Mouse (Mus musculus) heart, adult 2 months (tissue): Measurements from ENCODE around the gene Eps15. TPM values are rescaled to one million over a fixed set of nuclear protein-coding genes. Genes with fewer than 3 reads are reported as not detected.

Source experiments
- DNase-seq, 2 experiments: peaks; one replicate each; pipeline ENCODE4 v3.0.0; 2021
- H3K27ac ChIP-seq: fragments of 200-600 bp; 2 replicates; pipeline ENCODE4 v1.8.1; 2022
- H3K27me3 ChIP-seq: fragments of 200-500 bp; 2 replicates; pipeline ENCODE4 v1.6.1; 2012; ENCODE audit warnings: mild to moderate bottlenecking, low read length, inconsistent platforms, mixed read lengths; ENCODE audit not compliant: control insufficient read depth, insufficient read depth
- H3K36me3 ChIP-seq: fragments of 200-500 bp; 2 replicates; pipeline ENCODE4 v1.6.1; 2012; ENCODE audit warnings: low read length, inconsistent platforms; ENCODE audit not compliant: control insufficient read depth, insufficient read depth
- H3K4me1 ChIP-seq: fragments of 200-500 bp; 2 replicates; pipeline ENCODE4 v1.6.1; 2011; ENCODE audit warnings: low read length; ENCODE audit not compliant: control insufficient read depth, insufficient read depth
- H3K4me3 ChIP-seq: fragments of 200-600 bp; 2 replicates; pipeline ENCODE4 v1.8.1; 2022
- H3K79me2 ChIP-seq: fragments of 200-500 bp; replicated peaks from 2 replicates; pipeline ENCODE4 v1.6.1; 2012; ENCODE audit warnings: mild to moderate bottlenecking, inconsistent platforms, low read length, moderate library complexity, mixed read lengths; ENCODE audit not compliant: control insufficient read depth, insufficient read depth
- H3K9ac ChIP-seq: fragments of 200-500 bp; 2 replicates; pipeline ENCODE4 v1.6.1; 2012; ENCODE audit warnings: low read depth, mild to moderate bottlenecking, control low read depth, inconsistent platforms, low read length, mixed read lengths
- CTCF ChIP-seq: fragments of 200-600 bp; IDR thresholded peaks from 2 replicates; pipeline ENCODE4 v1.8.1; 2022; ENCODE audit warnings: antibody characterized with exemption, mild to moderate bottlenecking, moderate library complexity
- EP300 ChIP-seq: fragments of 200-500 bp; IDR thresholded peaks from 2 replicates; pipeline ENCODE4 v1.6.1; 2011; ENCODE audit warnings: low read depth, low read length, control low read depth; ENCODE audit not compliant: insufficient read depth
- POLR2A ChIP-seq: fragments of 200-500 bp; IDR thresholded peaks from 2 replicates; pipeline ENCODE4 v1.6.1; 2011; ENCODE audit warnings: mild to moderate bottlenecking, low read depth, low read length, control low read depth; ENCODE audit not compliant: insufficient read depth
- WGBS: fragments of 180-500 bp; shearing (Covaris S2); methylation state at CpG from one replicate; pipeline ENCODE4 v1.1.7; 2018; 5-methylcytosine and 5-hydroxymethylcytosine counted together
- intact Hi-C: fragments of 180-260 bp; cut with DNase I; formaldehyde crosslinking; loops from one replicate; pipeline ENCODE4 v1.15.1; 2025
- polyA plus RNA-seq: library from polyadenylated mRNA; depleted of rRNA; stranded (reverse); fragments of >200 nt; gene quantifications from 2 replicates; pipeline ENCODE4 v1.2.3, GENCODE M21; 2012
- total RNA-seq, 2 experiments: library from RNA; stranded (reverse); gene quantifications; 2 replicates each; pipeline ENCODE4 v1.2.3; 2021

The Eps15 gene
- total and polyA plus RNA-seq, 3 experiments, result 9.9 to 46.8 (median 43.1) TPM

DNA sequence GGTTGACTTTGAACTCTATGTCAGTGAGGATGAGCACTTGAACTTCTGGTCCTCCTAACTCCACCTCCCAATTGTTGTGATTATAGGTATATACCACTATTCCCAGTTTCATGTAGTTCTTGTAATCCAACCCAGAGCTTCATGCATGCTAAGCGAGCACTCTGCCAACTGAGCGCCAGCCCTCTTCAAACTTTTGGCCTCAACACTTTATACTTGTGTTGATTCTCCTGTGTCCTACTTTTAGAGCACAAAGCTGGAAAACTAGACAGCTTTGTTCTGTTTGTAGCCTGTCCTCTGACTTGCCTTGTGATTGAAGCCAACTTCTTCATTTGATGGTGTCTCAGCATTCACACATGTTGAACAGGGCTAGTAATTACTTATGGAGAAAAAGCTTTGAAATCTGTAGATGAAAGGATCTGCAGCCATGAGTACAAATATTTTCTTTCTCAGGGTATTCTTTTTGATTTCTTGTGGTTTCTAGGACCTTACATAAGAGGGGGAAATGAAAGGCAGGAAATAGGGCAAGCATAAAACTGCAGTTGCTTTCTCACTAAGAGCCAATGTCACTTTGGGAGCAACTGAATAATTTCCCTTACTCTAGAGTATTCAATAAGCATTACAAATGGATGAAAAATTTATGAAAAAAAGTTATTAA is 6.4 kb upstream of the Eps15 start:
- intact Hi-C loops, result no loop called here
- no peaks in the 10 kb centered on the region for H3K79me2 ChIP-seq
- no peak overlapping the region for H3K4me3 ChIP-seq
- no peaks in the 10 kb centered on the region for H3K36me3 ChIP-seq
- DNase-seq, result peak in 1 of 2 experiments; percentile 27
- H3K9ac ChIP-seq, result no peak overlapping the region
- H3K27ac ChIP-seq, result peak overlapping the region; percentile 40
- H3K4me1 ChIP-seq, result no peaks in the 10 kb centered on the region; the same call in 1 of the 2 replicates
- H3K27me3 ChIP-seq, result no peaks in the 10 kb centered on the region
- 66% methylated on average over 2 of the region's 2 CpGs for WGBS
- TF ChIP-seq CTCF (no peak), POLR2A (no peak), EP300 (no peak)

DNA sequence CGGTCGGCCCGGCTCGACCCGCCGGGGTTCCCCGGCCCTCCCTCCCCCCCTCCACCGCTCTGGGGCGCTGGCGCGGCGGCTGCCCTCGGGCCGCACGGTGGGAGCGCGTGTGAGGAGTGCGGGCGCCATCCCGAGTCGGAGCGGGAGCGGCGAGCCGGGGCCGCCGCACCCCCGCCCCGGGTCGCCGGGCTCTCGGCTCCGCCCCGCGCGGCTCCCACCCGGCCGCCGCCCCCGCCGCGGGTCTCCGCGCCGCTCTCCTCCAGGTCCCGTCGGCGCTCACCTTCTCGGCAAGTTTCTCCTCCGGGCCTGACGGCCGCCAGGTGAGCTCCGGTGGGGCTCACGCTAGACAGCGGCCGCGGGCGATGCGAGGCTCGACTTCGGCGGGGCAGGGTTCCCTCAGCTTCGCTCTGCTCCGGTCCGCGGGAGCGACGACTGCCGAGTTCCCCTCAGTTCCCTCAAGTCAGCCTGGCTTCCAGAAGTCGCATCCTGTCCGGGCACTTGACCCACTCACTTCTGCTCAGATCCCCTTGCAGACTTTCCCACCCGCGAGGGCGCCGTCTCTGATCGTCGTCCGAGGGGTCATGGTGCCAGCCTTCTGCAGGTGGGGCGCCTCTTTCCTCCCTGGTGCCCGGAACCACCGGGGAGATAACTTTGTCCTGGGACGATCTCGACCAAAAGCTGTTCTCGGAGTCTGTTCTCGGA is 542 bp downstream of the Eps15 start:
- peaks cover 4% of the 10 kb centered on the region for H3K79me2 ChIP-seq
- H3K4me3 ChIP-seq, result peak overlapping the region; percentile 63
- peak overlapping the region; percentile 87 for H3K27ac ChIP-seq
- TF ChIP-seq POLR2A (no peak), EP300 (no peak), CTCF (no peak)
- no peak for DNase-seq
- intact Hi-C loops, result loop anchor here (1.0 to 10.0 kb wide), 3 partner anchors 78 to 394 kb away; partner anchors contain the start of genes Faf1, Osbpl9 and Ttc39a
- peaks cover 5% of the 10 kb centered on the region for H3K36me3 ChIP-seq
- H3K27me3 ChIP-seq, result no peaks in the 10 kb centered on the region
- H3K4me1 ChIP-seq, result peaks cover 11% of the 10 kb centered on the region
- 1% methylated on average over 53 of the region's 85 CpGs for WGBS
- peak overlapping the region; percentile 92 for H3K9ac ChIP-seq

DNA sequence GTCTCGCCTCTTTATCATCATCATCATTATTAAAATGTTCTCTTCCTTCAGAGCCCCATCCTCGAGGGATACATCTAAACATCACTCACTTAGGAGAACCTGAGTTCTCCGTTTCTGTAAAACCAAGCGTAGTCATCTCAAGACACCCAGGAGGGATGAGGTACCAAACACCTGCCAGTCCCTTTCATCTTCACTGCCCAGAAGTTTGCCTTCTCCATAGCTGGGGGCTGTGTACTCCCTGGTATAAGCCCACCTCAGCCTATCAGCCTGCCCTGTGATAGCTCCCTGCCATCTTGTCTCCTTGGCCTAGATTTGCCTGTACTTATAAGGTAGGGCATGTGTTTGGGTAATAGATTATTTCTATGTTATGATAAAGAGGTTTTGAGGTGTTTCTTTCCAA is 1.1 kb downstream of the Eps15 start:
- no peak for DNase-seq
- peak overlapping the region; percentile 87 for H3K27ac ChIP-seq
- peak overlapping the region; percentile 92 for H3K9ac ChIP-seq
- peaks cover 4% of the 10 kb centered on the region for H3K79me2 ChIP-seq
- no peak for TF ChIP-seq CTCF
- TF ChIP-seq EP300, result no peak
- no peak for TF ChIP-seq POLR2A
- intact Hi-C loops, result loop anchor here (2.0 to 10.0 kb wide), 2 partner anchors 78 to 394 kb away; partner anchors contain the start of genes Faf1 and Osbpl9
- H3K27me3 ChIP-seq, result no peaks in the 10 kb centered on the region
- peak overlapping the region; percentile 63 for H3K4me3 ChIP-seq
- H3K4me1 ChIP-seq, result peaks cover 11% of the 10 kb centered on the region
- peaks cover 6% of the 10 kb centered on the region for H3K36me3 ChIP-seq
- 19% methylated on average over 4 of the region's 4 CpGs for WGBS

DNA sequence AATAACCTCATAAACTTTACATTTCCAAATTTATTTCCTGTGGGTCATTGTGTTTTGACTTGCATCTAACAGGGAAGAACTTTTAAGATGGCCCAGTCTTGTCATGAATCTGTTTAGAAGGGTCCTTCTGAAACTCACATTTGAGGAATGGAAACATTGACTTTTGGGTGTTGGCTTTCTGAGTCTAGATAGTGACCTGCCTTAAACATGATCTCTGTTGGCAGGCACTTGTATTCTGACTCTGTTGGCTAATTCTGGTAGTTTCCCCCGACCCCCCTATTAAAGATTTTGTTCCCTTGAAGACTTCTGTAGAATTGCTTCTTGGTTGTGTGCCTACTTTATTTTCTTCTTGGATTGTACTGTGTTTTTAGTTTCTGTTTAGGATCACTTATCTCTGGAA is 1.9 kb downstream of the Eps15 start:
- Histone ChIP-seq H3K27me3 (no peaks in the 10 kb centered on the region), H3K36me3 (peaks cover 6% of the 10 kb centered on the region), H3K4me1 (peaks cover 11% of the 10 kb centered on the region), H3K27ac (no peak overlapping the region), H3K9ac (no peak overlapping the region), H3K4me3 (peak overlapping the region; percentile 2; the same call in 1 of the 2 replicates), H3K79me2 (peaks cover 4% of the 10 kb centered on the region)
- TF ChIP-seq EP300 (no peak), CTCF (no peak), POLR2A (no peak)
- no peak for DNase-seq
- intact Hi-C loops, result loop anchor here (2.0 to 10.0 kb wide), 2 partner anchors 79 to 393 kb away; partner anchors contain the start of genes Faf1 and Osbpl9
- 33% methylated on average over 1 of the region's 1 CpGs for WGBS

DNA sequence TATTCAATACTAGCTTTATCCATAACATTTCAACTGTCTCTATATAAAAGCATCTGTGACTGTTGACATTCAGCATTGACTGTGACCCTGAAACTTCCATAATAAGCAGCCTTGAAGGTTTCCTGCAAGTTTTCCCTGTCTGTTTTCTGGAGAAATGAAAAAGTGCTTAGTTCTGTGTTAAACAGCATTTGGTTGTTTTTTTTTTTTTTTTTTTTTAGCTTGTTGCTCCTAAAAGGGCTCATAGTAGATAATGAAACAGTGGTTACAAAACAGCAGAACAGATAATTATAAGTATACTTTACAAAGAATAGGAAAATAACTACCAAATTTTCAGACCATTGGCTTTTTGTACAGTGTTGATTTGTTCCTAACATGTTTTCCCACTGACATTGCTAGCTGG is 14.6 kb downstream of the Eps15 start:
- H3K27me3 ChIP-seq, result no peaks in the 10 kb centered on the region
- H3K4me1 ChIP-seq, result no peaks in the 10 kb centered on the region; the same call in 1 of the 2 replicates
- DNase-seq, result no peak
- peaks cover 3% of the 10 kb centered on the region for H3K79me2 ChIP-seq
- peaks cover 3% of the 10 kb centered on the region; the same call in 1 of the 2 replicates for H3K36me3 ChIP-seq
- H3K9ac ChIP-seq, result no peak overlapping the region
- TF ChIP-seq EP300 (no peak), POLR2A (no peak), CTCF (no peak)
- H3K4me3 ChIP-seq, result no peak overlapping the region
- intact Hi-C loops, result no loop called here
- H3K27ac ChIP-seq, result no peak overlapping the region
